Mouse (Mus musculus): ENCODE measurements around the gene Trhr2.

DNA sequence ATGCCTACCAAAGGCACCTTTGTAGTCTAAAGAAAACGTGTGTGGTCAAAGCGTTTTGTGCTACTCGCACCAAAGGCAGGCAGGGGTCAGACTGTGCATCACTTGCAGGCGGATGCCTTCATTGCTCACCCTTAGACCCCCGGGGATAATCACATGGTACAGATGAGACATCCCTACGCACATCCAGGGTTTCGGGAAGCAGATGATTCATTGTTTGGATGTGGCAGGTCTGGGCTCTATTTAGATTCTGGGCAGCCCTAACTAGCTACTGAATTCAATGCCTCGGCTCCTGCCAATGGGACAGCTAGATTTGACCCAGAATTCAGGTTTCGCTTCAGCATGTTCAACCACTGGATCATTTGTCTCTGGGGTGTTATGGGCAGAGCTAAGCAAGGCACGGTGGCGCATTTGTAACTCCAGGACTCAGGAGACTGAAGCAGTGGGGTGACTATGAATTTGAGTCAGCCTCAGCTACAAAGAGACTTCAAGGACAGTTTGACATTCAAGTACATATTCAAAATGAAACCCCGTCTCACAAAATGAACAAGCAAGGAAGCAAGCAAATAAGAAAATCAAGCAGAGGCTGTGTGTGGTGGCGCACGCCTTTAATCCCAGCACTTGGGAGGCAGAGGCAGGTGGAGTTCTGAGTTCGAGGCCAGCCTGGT lies 1.3 kb downstream of the Trhr2 start:
- no peak for TF ChIP-seq CTCF (IDR thresholded peaks at IDR 0.05; ENCODE audit: extremely low read depth, insufficient read length, insufficient replicate concordance, low read depth, low read length)
- TF ChIP-seq POLR2A (IDR thresholded peaks at IDR 0.05; ENCODE audit: low read depth, low read length) = no peak
